Mouse (Mus musculus) cerebellum, postnatal 36 days (tissue): ENCODE results near the gene Yaf2.
"Not testable (repeated sequence)": the region's sequence is repeated elsewhere in the genome, so short reads cannot be mapped to it uniquely, and the experiment has no call there.

Experiments
- DNase-seq, 2 experiments: peaks; one replicate each; pipeline ENCODE4 v3.0.0; 2021 to 2022; ENCODE audit warnings: mixed read lengths in 2 of 2

The Yaf2 gene

DNA sequence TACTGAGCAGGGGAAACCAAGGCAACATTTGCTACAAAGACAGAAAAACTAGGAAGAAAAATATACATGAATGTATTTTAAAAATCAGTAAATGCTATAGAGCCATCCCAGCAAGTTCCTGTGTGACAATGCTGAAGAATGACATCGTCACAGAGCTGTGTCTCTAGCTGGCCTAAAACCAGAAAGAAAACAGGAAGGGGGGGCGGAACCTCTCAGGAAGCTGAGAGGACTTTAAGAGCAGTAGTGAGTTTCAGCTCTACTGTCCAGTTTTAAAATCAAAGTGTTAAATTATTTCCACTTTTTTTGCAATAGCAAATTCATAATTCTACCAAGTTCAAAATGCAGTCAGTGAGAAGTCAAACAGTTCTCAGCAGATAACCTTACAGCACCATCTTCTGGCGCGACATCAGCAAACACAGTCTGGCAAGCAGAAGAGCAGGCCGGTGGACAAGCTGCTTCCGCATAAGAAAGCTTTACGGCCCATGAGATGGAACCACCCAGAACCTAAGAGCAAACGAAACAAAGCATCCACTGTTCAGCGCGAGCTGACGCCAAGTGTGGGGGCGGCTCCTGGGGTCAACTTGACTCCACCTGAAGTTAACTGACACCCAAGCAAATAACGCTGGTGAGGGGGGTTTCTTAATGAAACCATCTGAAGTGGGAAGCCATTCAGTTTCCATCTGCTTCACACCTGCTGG, 85.0 kb downstream of the Yaf2 start:
- no peak for DNase-seq

DNA sequence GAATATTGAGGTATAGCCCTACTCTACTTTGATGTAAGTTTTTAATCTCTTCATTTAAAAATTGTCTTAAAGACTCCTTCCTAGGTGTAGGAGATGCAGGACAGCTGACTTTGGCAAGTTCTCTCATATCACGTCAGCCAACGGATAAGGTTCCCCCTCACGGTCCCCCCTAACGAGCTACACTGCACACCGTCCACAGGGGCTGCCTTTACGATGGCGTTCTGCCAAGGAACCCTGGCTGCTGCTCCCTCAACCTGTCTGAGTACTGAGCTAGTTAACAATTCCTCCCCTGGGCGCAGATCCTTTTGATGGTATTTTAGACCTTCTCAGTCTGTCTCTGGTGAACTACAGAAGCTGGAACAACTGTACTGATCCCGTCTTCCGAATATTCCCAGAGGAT, 93.5 kb downstream of the Yaf2 start:
- no peak for DNase-seq

- DNase-seq: not testable (repeated sequence)
These were observed 100.3 kb downstream of the Yaf2 start for GRCm38 (mm10) chr15:93236456-93236855.
